Mouse (Mus musculus) layer of hippocampus, postnatal 25 days (tissue): ENCODE results near the gene 4930469K13Rik. TPM values are rescaled to one million over a fixed set of nuclear protein-coding genes. Genes with fewer than 3 reads are reported as not detected.
A peak's percentile ranks its signal among the peaks of the same experiment; 100 is the strongest.
"Not testable (repeated sequence)": the region's sequence is repeated elsewhere in the genome, so short reads cannot be mapped to it uniquely, and the experiment has no call there.

Experiments used
- DNase-seq, 2 experiments: peaks; one replicate each; pipeline ENCODE4 v3.0.0; 2022; ENCODE audit warnings: mixed read lengths in 2 of 2, low spot score in 1 of 2; ENCODE audit errors: extremely low spot score in 1 of 2
- total RNA-seq, 2 experiments: library from RNA; stranded (reverse); gene quantifications; 2 replicates each; pipeline ENCODE4 v1.2.3; 2021

4930469K13Rik gene
- not detected for total RNA-seq

DNA sequence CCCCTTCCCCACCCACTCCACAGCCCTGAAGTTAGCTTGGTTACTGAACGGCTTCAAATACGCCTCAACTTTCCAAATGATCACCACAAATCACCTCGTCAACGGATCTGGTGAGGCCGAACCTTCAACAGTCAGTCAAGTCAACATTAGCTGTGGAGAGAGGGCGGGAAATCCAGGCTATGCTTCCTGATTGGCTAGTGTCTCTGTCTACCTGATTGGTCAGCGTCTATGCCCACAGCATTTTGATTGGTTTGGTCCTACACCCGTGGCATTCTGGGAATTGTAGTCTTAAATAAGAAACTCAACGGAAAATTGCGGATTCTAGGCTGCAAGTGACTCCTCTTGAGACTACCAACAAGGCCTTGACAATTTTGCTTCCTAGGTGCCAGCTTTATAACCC, at the start of gene 4930469K13Rik:
Gene 4930469K13Rik (minus strand): TSS at position 133 of the 400 bp plus-strand sequence.
- DNase-seq = no peak

DNA sequence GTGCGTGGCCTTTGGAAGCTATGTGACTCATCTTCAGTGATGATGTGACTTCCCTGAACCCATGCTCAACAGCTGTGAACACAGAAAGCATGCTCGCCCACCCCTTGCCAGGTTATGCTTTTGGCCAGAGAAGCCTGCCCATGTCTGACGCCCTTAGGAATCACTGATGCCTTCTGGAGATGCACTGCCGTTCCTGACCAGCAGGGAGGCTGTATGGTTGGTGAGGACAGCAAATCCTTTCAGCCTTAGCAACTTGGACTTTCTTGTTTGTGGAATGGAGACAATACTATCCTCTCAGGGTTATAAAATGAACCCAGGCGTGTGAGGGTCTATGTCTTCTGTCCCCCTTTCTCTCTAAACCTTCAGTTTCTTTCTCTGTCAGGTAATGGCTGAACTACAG, 48.6 kb upstream of the 4930469K13Rik start:
- DNase-seq = no peak

DNA sequence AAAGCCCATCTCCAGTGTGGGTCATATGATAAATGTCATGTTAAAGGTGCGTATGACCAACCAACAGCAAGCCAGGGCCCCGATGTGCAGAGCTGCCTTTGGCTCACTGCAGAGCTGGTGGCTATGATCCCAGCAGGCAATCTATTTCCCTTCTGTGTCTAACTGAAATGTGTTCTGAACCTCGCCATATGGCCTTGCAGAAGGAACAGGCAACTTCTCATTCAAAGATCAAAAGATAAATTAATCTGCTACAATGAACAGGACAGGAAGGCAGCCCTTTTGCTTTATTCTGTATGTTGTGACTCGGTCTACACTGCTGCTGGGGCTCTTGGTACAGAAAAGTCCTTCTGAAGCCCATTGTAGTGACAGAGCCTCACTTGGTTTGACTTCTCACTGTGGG, 46.1 kb upstream of the 4930469K13Rik start:
- peak in 1 of 2 experiments; percentile 12 for DNase-seq

DNA sequence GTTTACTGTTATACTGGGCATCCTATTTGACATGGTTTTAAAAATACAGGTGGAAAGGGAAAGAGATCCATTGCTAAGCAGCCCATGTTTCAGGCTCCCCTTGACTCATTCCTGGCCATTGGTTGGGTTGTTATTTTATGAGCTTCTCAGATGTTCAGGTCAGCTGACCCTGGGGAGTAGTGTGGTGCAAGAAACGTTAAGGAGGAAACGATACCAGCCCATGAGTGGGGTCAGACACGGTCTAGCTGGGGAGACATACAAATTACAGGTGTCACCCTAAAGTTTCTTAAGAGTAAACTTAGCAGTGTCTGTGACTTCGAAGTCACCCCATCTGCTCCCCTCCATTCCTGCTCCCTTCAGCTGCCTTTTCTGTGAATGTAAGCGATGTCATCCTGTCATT, 45.6 kb upstream of the 4930469K13Rik start:
- no peak for DNase-seq

DNA sequence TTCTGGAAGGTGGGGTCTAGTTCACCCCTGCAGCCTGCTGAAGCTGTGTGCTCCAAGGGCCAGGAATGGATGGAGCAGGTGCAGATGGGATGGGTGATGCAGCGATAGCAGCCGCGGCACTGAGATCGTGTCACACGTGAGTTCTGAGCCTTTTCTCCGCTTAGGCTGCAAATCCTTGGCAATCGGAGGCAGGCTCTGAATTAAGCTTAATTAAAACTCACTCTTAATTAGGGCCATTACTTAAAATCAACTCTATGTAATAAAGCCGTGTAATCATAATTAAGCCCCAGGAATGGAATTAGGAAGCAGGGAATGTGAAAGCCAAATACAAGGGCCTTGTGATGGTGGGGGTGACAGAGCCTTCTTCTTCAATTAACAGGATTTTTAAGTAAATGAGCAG, 40.9 kb upstream of the 4930469K13Rik start:
- no peak for DNase-seq

DNA sequence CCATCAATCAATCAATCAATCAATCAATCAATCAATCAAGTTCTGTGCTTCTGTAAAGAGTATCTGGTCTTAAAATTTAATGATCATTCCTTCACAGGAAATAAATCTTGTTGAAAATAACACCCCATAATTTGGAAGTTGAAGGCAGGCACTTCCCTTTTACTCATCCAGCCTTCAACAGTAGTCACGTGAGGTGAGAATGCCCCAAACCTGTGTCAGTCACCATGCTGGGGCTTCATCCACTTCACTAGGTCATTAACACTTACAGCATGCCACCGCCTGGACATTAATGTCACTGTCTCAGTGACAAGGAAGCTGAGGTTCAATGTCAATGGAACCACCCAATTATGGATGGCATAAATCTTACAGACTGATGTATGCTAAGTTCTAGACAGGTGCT, 30.1 kb upstream of the 4930469K13Rik start:
- no peak for DNase-seq

DNA sequence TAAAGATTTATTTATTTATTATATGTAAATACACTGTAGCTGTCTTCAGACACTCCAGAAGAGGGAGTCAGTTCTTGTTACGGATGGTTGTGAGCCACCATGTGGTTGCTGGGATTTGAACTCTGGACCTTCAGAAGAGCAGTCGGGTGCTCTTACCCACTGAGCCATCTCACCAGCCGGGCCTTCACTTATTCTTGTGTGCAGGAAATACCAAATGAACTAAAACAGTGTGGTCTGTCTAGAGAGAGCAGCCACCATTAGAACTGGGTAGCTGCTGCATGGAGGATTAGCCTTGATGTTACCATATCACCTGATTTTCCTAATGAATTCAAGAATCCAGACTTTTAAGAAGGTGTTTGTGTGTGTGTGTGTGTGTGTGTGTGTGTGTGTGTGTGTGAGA, 27.4 kb upstream of the 4930469K13Rik start:
- DNase-seq = not testable (repeated sequence)

DNA sequence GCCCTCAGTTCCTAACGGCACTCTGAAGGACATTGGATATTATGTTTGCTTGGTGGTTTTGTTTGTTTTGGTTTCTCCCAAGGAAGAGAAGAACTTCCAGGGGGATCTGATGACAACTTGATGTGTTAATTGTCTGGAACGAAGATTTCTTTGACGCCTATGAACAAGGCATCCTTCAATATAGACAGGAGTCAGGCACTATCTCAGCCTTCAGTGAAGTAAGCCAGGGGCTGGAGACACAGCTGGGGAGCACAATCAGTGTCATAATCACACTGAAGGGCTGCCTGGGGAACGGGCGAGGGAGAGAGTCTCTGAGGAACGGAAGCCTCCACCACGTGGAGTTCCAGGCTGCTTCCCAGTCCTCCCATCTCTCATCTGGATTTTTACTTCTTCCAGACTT, 26.5 kb upstream of the 4930469K13Rik start:
- no peak for DNase-seq

DNA sequence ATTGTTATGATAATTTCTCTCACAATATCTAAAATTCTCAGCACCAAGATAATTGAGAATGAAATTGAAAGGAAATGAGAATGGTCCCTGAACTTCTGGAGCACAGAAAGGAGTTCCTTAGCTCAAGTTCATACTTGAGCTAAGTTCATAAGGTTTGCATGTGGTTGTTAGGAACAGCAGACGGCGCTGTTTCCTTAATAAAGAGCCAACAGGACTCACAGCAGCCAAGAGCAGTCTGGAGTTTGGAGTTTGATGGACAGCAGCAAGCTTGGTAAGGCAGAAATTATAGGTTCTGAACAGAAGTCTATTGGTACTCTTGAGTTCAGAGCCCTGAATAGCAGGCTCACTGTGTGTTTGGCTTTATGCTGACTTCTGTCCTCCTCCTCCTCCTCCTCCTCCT, 24.8 kb upstream of the 4930469K13Rik start:
- DNase-seq = peak in 1 of 2 experiments; percentile 35

DNA sequence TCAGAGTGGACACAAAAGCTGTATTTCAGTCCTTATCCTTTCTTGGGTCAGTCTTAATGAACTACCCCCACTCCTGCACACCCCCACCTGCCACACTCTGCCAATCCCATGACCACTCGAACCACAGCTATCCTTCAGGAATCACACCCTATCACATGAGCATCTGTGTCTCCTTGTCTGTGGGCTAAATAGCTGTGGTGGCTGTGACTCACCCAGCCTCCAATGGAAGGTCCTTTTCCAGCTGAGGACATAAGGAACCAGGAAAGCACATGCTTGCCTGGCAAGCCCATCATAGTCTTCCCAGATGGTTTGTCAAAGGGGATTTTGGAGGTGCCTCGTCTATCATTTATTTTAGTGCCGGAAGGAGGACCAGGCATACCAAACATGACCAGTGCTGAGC, 20.0 kb upstream of the 4930469K13Rik start:
- DNase-seq = no peak

DNA sequence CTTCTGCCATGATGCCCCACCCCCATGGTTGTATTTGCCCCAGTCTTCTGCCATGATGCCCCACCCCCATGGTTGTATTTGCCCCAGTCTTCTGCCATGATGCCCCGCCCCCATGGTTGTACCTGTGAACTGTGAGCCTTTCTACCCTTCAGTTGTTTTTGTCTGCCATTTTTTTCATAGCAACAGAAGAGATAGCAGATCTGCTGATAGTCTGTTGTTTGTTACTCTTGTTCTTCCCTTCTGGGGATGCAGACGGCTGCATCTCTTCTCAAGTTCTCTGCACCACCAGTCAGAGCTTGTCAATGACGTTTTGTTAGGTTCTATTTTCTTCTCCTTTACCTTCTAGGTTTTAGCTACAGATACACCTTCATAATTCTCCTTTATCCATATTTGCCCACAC, 19.2 kb upstream of the 4930469K13Rik start:
- no peak for DNase-seq

DNA sequence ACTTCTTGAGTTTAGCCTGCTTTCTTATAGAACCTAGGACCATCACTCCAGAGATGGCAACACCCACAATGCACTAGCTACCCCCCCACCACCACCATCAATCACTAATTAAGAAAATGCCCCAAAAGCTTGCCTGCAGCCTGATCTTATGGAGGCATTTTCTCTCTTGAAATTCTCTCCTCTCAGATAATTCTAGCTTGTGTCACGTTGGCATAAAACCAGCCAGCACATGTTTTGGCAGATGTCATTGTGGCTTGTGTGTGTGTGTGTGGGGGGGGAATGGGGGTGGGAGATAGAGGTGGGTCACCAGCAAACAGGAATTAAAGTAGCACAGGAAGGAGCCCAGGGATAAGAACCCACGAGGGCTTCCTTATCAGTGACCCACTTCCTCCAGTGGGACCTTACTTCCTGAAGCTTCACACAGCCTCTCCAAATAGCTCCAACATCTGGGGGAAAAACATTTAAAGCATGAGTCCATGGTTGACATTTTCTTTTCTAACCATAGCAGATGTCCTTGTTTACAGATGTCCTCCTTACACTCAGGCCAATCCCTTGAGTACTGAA, 18.3 kb upstream of the 4930469K13Rik start:
- DNase-seq = no peak

DNA sequence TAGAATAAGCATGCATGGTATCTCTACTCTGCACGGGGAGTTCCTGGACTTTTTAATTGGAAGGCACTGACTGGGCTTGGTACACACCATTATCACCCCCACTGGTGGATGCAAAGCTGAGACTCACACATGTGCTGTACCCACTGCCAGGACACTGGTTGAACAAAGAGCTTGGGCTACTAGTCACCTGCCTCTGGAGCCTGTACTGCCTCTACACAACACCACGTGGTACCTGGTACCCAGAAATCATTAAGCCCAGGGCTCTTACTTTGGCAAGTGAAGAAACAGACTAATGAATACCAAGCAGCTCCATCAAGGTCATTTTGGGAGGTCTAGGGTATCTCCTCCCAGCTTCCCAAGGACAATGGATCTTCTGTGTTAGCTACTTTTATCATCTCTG, 15.4 kb upstream of the 4930469K13Rik start:
- no peak for DNase-seq

DNA sequence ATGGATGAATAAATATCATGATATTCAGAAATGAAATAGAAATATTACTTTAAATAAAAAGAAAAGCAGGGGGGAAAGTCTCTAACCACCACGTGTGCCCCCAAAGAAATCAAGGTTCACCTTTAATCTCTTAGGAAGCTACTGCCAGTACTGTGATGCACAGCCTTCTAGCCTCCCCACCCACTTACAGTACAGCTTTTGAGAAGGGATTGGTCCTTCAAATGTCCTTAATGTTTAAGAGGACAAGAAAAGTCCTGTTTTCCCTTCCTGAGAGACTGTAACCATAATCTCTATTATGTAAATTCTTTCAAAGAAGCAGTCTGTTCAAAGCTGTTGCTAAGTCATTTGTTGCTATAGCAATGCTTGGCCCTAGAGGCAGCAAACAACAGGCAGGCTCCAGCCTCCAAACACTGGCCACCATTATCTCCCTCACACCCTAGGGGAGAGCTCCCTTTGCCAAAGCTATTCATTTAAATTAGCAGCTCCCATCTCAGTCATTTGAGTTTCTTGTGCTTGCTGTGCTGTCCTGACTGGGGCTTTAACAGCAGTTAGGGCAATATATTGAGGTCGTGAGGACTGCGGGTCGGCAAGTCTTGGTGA, 14.5 kb upstream of the 4930469K13Rik start:
- peak in 1 of 2 experiments; percentile 13 for DNase-seq

DNA sequence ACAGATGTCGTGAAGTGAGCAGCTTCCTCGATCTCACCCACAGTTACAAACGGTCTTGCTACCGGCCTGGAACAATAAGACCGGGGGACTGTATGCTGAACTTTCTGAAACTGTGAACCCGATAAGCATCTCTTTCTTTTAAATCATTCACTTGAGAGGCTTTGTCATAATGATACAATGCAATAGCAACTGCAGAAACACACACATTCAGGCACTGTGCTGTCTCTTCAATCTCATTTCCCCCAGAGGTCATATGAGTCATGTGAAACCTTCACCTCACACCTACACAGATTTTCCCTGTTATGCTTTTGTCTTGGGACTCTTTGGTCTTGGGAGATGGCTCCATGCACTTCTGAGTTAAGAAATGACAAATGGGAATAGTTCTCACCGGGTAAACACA, 13.6 kb upstream of the 4930469K13Rik start:
- DNase-seq = no peak

DNA sequence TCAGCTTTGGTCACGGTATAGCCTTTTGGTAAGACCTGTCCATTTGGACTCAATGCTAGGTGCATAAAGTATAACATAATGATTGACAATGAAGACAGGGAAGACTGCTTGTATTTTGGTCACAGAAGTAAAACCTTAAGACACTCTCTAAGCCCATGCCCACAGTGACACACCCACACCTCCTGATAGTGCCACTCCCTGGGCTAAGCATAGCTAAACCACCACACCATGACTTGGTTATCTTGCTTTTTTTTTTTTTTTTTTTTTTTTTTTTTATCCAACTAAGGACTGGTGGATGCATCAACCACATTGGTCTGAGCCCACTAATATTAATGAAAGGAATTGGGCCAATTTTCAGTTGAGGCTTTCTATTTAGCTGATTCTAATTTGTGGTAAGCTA, 10.9 kb upstream of the 4930469K13Rik start:
- DNase-seq = no peak

DNA sequence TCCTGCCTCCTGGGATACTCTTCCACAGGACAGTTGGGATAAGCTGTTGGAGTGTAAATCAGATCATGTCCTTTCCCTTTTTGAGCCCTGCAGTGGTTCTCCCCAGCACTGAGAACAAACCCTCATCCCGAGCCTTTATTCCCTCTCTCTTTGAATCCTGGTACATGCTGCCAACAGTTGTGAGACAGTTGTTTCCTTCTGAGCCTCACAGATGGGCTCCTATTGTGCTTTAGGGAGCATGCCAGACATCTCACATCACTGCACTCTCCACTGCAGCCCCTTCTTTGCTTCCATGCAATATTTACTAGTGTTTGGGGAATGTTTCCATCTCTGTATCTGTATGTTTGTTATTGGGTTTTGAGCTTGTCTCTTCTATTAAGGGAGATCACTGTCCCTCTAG, 6.6 kb upstream of the 4930469K13Rik start:
- no peak for DNase-seq

DNA sequence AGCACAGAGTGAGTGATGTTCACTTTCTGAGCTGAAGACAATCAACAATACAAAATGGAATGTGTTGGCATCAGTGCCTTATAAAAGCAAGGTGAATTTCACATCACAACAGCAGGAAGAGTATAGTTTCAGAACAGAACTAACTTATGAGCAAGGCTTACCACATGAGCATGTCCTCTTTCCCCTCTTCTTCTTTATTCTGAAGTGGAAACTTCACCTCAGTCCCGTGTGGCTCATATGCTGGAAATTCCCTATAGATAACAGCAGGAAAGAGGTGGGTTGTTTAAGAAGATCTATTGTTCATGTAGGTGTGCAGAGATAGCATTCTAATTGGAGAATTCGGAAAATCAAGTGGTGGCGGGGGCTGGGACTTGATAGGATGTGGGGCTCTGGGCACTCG, 3.5 kb upstream of the 4930469K13Rik start:
- DNase-seq = no peak

DNA sequence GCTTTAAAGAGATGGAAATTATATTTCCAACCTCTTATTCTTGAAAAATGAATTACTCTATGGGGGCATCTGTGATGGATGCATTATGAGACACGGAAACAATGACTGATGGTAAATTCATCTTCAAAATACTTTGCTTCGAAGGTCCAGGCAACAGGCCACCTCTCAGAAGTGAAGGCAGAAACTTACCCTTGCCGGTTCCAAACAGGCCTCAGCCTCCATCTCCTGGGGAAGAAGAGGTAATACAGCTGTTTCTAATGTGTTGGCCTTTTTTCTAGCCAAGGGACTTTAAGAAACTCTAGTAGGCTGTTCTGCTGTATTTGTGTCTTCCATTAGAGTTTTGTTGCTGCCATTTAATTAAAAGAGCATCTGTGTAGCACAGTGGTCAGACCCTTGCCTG, 11.3 kb downstream of the 4930469K13Rik start:
- no peak for DNase-seq

DNA sequence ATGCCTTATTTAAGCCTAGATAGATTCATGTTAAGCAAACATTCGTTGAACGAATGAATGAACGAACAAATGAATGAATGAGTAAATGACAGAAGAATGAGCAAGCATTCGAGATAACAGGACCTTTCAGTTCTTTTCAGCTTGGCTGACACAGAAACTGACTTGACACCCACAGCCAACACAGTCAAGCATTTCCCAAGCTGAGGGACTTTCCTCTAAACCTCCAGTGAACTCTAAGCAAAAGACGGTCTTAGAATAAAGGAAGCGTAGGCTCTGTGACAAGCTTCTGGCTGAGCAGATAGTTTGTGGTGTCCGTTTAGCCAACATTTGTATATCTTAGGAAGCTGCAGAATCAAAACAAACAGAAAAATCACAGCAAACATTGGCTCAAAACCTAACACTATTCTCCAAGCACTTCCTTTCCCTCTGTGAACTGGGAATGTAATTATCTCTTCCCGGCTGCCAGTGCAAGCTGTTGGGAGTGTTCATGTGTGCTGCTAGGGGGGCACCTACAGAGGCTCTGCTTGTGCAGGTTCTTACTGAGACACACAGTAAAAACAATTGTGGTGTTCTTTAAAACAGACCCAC, 12.1 kb downstream of the 4930469K13Rik start:
- DNase-seq = no peak

DNA sequence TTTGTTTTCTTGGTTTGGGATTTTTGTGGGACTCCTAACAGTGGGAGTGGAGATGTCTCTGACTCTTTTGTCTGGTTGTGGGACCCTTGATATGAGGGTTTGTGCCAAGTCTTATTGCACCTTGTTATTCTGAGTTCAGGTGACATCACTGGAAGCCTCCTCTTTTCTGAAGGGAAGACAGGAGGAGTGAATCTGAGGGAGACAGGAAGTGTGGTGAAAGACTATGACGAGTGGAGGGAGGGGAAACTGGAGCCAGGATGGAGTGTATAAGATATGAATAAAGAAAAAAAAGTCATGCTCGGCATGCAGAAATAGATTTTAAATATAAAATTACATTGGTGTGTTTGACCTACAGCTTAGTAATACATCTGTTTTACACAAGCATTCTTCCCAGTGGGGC, 13.7 kb downstream of the 4930469K13Rik start:
- DNase-seq = no peak

DNA sequence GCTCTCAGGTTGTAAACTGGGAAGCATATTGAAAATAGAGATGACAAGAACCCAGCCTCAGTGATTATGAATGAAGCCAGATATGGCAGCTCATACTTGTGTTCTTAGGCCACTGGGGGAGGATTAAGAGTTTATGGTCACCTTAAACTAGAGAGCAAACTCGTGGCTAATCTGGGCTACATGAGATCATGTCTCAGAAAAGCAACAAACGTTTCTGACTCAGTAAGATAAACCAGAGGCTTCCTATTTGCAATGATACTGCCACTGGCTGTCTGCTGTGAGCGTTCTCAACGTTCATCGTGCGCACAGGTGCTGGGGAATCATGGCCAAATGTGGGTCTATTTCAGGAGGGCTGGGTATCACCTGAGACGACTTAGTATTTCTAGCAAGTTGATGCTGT, 14.6 kb downstream of the 4930469K13Rik start:
- DNase-seq = no peak
